Mouse (Mus musculus): ENCODE results near the gene C2cd4a.

Gene C2cd4a

GRCm38 (mm10) chr9:67834535-67834934, 2.4 kb upstream of the C2cd4a start:
- no peak for DNase-seq (ENCODE audit: low spot score)

GRCm38 (mm10) chr9:67831359-67832045, 628 bp downstream of the C2cd4a start:
- peak; percentile 18 for DNase-seq (ENCODE audit: low spot score)

DNA sequence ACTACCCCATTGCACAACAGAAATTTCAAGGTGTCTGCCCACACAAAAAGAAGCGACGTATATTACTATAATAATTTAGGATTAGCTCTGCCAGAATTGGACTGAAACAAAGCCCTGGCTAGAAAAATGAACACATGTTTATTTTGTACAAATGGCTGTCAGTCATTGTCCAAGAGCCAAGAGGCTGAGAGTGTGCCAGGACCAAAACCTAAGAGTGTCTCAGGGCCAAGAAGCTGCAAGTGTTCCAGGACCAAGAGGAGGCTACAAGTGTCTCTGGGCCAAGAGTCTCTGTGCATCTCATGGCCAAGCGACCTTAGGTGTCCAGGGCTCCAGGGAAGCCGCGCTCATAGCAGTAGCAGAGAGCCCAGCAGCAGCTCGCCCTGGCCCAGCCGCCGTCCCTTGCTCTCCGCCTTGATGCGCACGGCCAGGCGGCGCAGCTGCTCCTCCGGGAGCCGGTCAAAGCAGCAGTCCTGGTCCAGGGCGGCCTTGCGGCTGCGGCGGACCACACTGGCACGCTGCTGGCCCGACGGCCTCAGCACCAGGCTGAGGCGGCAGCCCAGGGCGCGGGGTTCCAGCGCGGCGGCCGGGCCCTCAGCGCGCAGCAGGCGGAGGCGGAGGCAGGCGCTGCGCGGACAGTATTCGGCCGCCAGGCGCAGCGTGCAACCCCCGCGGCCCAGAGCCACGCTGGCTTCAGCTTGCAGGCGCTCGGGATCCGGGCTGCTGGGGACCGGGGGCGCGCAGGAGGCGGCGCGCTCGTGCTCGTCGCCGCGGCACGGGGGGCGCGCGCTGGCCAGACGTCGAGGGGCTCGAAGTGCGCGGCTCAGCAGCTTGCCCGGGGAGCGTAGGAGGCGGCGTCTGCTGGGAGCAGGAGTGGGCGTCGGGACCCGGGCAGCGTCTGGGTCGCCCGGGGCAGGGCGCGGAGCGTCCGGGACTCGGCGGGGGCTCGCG, 1.4 kb downstream of the C2cd4a start:
- peak; percentile 50 for DNase-seq (ENCODE audit: low spot score)

- peak; percentile 21 for DNase-seq (ENCODE audit: low spot score)
Observed at GRCm38 (mm10) chr9:67828182-67828581, 3.9 kb downstream of the C2cd4a start.

DNA sequence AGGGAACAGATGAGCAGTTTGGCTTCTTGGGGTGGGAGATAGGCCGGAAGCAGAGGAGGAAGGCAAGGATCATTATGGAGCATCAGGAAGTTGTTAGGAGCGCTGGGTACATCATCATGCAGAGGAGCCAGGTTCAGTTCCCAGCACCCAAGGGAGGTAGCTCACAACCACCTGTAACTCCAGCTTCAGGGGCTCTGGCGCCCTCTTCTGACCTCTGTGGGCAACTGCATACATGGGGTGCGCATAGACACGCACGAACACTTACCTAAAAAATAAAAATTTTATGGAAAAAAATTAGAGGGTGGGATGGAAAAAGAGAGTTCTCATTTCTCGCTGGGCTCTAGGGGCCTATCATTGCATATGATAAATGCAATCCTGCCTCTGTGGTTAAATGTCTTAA, 6.6 kb downstream of the C2cd4a start:
- DNase-seq (ENCODE audit: low spot score) = no peak

DNA sequence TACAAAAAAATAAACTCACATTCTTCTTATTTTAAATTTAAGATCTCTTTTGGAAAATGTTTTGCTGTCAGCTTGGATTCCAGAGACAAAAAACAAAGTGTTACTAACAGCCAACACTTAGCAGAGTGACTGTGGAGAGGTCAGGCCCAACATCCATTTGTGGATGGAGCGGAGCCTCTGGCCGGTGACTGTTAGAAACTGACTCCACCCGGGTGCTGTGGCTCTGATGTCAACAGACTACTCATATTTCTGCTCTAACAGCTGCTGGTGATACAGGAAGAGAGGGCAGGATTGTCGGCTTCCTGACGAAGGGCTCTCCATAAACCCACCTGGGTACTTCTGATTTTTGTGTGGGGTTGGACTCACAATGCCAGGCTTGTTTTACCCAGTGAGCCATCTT, 9.0 kb downstream of the C2cd4a start:
- no peak for DNase-seq (ENCODE audit: low spot score)

GRCm38 (mm10) chr9:67818668-67818950, 13.5 kb downstream of the C2cd4a start:
- DNase-seq (ENCODE audit: low spot score) = no peak

GRCm38 (mm10) chr9:67817898-67818667, 14.0 kb downstream of the C2cd4a start:
- no peak for DNase-seq (ENCODE audit: low spot score)

DNA sequence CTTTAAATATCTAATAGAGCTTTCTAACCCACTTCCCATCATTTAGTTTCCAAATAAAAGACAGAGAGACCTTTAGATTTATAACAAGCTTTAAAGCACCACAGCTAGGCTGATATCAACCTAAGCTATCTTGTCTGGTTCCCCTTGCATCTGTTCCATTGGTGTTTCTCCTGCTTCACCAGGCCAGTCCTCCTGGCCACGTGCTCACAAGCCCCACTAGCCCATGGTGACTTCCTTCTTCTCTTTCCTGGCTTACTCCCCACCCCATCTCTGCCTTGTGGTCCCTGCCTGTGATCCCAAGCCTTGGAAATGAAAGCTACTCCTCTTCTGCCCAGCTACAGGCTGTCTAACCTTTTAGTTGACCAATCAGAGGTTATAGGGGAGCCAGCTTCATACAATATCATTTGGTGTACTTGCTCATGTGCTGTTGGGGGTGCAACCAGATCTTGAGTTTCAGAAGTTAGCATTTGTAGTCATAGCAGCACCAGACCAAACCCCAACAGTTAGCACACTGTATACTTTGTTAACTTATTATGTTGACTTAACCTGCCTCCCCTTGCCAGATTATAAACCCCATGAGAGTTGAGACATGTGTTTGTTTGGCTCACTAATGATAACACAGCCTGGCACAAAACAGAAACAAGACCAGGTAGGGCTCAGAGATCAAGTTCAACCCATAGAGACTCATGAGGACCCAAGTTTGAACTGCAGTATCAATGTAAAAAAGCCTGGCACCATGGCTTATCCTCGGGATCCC, 15.8 kb downstream of the C2cd4a start:
- DNase-seq (ENCODE audit: low spot score) = no peak

DNA sequence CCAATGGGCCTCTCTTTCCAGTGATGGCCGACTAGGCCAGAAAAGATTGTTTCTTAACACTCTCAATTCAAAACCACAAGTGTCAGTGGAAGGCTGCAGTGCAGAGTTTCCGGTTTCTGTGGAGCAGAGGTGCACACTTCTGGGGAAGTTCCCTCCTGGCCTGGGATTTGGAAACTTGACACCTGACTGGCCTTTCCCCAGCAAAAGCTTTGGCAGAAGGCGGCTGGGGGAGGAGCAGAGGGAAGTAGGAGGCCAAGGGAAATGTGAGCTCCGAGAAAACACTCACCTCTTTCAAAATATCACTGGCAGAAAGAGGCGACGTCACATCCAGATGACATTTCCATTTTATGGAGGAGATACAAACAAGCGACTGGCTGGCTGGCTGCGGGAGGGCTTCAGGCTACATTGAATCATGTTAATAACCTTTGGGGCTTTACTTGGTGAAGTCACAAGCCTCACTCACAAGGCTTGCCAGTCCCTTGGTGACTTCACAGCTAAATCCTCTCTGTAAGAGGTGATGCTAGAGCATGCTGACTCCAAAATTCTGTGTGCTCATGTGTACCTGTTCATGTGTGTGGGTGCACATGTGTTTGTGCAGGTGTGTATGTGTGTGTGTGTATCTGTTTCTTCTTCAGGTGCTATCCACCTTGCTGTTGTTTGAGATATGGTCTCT, 18.3 kb downstream of the C2cd4a start:
- peak; percentile 49 for DNase-seq (ENCODE audit: low spot score)

DNA sequence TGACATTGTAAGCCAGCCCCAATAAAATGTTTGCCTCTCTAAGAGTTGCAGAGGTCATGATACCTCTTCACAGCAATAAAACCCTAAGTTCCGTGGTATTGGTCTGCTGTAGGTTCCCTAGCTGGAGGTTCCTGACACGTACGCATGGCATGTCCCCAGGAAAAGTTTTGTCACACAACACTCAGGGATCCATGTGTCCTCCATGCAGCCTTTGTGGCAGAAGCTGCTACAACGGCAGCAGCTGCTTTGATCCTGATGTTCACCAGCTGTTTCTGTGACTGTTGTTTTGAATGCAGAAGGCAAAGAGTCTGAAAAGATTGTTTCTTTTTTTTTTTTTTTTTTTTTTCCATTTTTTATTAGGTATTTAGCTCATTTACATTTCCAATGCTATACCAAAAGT, 19.0 kb downstream of the C2cd4a start:
- DNase-seq (ENCODE audit: low spot score) = no peak

- DNase-seq (ENCODE audit: low spot score) = no peak
Observed at GRCm38 (mm10) chr9:67811116-67811515, 21.0 kb downstream of the C2cd4a start.

- no peak for DNase-seq (ENCODE audit: low spot score)
Observed at GRCm38 (mm10) chr9:67810527-67810926, 21.6 kb downstream of the C2cd4a start.

- no peak for DNase-seq (ENCODE audit: low spot score)
Observed at GRCm38 (mm10) chr9:67807000-67807399, 25.1 kb downstream of the C2cd4a start.

DNA sequence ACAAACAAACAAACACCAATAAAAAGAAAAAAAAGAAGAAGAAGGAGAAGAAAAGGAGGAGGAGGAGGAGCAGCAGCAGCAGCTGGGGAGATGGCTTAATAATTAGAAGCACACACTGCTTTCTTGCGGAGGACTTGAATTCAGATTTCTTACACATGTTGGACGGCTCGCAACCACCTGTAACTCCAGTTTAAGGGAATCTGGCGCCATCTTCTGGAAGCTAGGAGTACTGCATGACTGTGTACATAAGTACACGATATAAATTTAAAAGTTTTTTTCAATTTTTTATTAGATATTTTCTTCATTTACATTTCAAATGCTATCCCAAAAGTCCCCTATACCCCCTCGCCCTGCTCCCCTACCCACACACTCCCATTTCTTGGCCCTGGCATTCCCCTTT, 29.9 kb downstream of the C2cd4a start:
- no peak for DNase-seq (ENCODE audit: low spot score)

DNA sequence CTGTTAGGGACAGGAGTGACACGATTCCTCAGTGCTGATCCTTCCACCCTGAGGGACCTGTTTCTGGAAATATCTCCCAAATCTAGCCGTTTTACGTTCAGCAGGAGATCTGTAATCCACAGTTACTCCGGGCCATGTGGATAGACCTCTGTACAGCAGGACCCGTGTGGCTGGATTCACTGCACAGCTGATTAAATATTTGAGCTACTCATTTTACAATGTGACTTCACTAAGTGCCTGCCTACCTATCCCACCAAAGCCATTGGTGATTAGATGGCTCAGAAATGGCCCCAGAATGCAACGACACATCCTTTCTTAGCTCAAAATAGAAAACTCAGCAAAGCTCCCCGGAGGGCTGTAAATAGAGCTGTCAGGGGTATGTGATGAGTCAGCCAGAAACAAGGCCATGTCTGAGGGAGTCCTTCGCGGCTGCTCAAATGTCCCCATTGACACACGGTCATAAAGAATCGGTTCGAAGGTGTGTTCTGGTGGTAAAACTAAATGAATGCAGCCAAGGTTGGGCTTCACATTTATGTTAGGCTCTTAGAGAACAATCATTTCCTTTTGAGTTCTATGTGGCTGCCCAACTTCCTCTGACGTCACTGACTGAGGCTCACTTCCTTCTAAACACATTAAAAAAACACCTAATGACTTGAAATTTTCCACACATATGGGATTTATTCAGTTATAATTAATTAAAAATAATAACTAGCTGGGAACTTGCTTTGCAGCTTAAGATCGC, 32.9 kb downstream of the C2cd4a start:
- no peak for DNase-seq (ENCODE audit: low spot score)

- DNase-seq (ENCODE audit: low spot score) = no peak
Observed at GRCm38 (mm10) chr9:67795205-67795675, 36.9 kb downstream of the C2cd4a start.

DNA sequence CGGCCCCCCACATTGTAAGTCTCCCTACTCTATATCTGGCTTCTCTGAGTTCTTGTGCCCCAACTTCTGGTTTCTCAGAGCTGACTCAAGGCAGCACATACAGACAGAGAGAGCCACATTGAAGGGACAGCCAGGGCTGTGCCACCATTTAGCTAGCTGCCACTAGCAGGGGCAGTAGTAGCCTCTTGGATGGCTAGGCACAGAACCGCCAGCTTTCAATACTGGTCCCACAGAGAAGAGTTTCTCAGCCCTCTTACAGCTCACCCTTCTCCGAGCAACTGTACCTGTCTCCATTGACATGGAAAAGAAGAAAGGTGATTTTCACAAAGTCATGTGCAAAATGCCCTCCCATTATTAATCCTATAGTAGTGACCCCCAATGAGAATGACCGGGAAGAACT, 37.5 kb downstream of the C2cd4a start:
- DNase-seq (ENCODE audit: low spot score) = no peak

- no peak for DNase-seq (ENCODE audit: low spot score)
Observed at GRCm38 (mm10) chr9:67794216-67794615, 37.9 kb downstream of the C2cd4a start.

GRCm38 (mm10) chr9:67793501-67793900, 38.6 kb downstream of the C2cd4a start:
- DNase-seq (ENCODE audit: low spot score) = no peak

DNA sequence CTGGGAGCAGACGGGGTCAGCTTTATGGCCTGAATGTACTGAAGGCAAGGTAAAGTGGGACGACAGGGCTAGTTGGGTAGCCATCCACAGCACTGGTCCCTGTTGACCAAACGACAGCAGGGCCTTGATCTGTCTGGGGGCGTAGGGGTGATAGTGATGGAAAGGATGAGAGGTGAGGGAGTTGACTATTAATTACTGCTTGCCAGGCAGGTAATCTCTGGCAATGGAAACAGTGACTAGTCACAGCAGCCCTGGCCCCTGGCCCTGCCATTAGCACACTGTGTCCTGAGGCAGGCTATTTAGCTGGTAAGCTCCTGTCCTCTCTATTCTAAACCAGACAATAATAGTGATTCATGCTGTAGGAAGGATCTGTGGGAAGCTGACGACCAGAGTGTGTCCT, 39.7 kb downstream of the C2cd4a start:
- DNase-seq (ENCODE audit: low spot score) = no peak
